Mouse (Mus musculus) gonadal fat pad, adult 2 months (tissue): ENCODE measurements around the gene Dicer1. TPM values are rescaled to one million over a fixed set of nuclear protein-coding genes. Genes with fewer than 3 reads are reported as not detected.
"Not testable (repeated sequence)": the region's sequence is repeated elsewhere in the genome, so short reads cannot be mapped to it uniquely, and the experiment has no call there.

Experiments
- DNase-seq: peaks from one replicate; pipeline ENCODE4 v3.0.0-alpha.2; 2012; ENCODE audit warnings: low read depth
- polyA plus RNA-seq: library from polyadenylated mRNA; depleted of rRNA; stranded (reverse); fragments of >200 nt; gene quantifications from 2 replicates; pipeline ENCODE4 v1.2.3, GENCODE M21; 2012

Dicer1 gene
- polyA plus RNA-seq, 1 experiment: 11.8 TPM

DNA sequence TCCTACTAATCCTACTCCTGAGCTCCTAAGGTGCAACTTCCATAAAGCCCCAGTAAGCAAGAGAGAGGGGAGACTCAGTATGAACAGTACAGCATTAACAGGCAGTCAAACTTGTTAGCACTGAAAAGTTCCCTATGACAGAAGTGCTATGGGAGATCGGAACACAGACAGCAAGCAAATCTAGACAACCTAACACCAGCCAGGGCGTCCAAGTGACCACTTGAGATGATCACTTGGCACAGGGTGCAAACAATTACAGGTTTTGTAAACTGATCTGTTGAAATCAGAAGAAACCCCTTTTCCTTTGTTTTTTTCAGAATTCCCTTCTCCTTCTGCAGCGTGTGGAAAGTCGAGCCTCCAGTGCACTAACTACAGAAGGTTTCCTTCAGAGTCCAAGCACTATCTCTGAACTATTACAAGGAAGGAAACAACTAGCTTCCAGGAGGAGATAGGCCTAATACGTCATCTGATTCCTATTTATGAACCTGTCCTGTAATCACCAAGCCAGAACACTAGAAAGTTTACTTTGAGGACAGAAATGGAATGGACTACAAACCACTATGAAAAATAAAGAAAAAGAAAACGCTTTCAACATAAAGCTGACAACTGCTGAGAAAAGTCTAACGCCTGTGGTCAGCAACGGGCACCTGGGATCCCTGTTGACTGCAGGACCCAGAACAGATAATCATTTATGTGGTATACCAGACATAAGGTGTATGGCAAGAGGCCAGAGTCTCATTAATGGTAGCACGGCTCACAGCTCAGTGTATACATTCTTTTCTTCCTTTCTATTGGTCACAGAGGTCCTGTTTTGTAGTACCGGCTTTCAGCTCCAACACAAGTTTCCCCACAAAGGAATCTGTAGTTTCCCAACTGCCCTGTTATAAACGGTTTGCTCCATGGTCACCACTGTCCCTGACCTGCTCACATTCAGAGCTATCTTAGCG, 10.6 kb downstream of the Dicer1 start:
- DNase-seq: no peak

DNA sequence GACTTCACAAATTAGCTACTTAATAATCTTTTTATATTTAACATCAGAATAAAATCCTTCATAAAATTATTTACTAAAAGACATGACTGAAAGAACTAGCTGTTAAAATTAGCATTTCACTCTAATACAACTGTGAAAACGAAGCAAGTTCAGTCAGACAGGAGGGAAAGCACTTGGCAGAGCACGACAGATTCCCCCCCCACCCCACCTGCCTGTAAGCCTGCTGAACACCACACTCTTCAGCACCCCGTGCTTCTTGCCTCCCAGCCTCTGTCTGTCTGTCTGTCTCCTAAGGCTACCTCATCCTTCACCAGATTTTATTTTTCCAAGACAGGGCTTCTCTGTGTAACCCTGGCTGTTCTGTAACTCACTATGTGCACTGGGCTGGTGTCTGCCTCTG, 12.8 kb downstream of the Dicer1 start:
- DNase-seq: no peak

DNA sequence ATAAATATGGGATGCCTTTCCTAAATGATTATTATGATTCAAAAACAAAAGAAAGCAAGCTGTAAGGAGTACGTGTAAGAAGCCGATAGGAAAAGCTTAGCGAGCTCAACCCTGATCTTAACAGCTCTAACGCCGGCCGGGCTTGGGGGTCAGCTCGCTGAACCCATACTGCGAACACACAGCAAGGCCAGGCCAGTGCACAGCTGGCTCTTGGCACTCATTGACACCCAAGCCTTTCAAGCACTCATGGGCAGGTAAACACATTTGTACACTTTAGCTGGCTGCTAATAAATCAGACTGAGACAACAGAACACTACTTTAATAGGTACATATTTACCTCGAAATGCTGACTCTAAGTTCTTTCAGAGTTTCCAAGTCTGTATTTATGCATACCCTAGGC, 13.3 kb downstream of the Dicer1 start:
- no peak for DNase-seq

DNA sequence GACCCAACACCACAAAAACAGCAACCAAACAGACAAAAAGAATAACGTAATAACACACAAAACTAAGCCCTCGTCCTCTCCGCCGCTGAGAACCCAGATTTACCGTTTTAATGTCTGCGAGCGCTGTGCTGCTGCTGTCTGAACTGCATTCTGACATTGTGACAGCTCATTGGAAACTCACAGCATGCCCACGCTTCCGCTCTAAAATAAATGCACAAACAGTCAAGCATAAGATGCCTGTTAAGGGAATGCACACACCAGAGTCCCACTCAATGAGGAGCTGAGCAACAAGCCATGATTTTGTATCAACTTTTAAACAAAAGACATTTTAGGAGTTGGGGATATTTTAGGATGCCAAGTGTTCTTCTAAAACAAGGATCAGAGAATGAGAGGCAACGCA, 14.1 kb downstream of the Dicer1 start:
- DNase-seq: no peak

DNA sequence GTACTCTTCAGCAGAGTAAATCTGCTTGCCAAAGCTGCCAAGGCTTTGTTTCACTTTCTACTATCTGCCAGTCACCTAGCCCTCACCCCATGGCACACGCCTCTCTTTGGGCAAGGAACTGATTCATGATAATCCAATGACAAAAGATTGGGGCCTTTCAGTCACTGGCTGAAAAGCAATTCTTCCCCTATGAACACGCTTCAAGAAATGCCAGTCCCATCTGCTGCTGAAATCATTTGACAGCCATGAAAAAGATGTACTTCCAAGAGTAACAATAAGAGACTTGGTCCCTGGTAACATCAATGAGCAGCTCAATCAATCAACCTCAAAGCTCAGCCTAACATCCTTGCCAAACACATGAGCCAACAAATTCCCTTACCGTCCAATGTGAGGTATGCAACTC, 15.8 kb downstream of the Dicer1 start:
- no peak for DNase-seq

DNA sequence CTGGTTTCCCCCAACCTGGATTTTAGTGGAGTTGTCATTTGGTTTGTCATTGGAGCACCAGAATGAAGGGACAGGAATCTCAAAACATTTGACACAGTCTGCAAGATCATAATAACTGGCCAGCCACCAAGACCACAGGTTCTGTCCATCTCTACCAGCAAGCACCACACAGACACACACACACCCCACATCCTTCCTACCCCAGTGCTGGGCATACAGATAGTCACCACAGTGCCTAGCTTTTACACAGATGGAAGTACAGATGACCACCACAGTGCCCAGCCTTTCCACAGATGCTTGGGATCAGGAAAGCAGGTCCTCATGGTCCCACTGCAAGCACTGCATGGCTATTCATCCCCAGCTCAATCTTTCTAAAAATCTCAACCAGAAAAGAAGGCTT, 18.6 kb downstream of the Dicer1 start:
- no peak for DNase-seq

DNA sequence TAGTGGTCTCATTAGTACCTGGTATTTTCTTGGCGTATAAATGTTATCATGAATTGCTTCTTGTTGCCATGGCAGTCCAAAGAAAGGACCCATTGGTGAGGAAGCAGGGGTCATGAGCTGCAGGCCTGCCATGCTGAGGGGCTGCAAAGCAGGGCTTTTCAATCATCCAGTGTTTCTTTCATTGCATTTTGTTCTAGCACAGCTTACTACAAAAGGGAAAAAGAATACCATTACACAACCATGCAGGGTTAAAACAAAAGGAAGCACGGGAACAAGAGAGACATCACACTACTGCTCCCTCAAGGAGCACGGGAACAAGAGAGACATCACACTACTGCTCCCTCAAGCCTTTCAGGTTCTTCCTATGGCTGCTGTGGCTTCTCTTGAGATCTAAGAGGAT, 20.0 kb downstream of the Dicer1 start:
- DNase-seq: no peak

DNA sequence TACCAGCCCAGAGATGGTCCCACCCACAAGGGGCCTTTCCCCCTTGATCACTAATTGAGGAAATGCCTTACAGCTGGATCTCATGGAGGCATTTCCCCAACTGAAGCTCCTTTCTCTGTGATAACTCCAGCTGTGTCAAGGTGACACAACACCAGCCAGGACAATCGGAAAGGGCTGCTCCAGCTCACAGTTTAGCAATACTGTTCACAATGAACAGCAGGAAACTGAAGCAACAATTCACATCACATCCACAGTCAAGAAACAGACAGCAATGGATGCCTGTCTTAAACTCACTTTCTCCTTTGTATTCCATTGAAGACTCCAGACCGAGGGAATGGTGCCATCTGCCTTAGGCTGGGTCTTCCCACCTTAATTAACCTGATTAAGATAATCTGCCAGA, 25.3 kb downstream of the Dicer1 start:
- DNase-seq: not testable (repeated sequence)

DNA sequence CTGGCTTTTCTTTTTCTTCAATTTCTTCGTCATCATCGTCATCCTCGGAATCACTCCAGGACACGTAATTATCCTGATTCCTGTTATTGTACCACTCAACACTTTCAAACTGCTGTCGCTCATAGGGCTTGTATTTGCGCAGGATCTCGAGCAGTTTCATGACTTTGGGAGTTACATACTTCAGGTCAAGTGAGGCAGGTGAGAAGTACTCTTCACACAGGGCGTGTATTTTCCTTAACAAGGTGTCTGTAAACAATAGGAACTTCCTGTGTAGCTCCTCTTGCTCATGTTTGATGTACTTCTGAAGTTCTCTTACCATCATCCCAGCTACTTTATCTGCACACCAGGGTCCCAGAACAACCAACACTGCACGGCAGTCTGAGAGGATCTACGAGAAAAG, 29.7 kb downstream of the Dicer1 start:
- DNase-seq: no peak

DNA sequence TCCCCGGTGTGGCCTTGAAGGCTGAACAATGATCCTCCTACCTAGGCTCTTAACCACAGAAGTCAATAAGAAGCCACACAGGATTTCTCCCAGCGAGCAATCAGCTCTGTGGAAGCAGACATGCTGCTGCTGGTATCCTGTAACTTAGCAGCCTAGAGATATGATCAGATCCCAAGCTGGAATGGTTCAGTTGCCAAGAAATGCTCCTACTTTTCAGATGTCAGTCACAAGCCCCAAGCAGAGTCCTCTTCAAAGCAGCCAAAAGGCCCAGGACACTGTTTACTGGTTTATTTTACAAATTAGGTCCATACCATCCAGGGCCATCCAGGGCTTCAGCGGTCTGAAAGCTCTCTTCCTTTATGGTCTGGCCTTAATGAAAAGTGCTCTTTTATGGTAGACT, 30.7 kb downstream of the Dicer1 start:
- DNase-seq: no peak

DNA sequence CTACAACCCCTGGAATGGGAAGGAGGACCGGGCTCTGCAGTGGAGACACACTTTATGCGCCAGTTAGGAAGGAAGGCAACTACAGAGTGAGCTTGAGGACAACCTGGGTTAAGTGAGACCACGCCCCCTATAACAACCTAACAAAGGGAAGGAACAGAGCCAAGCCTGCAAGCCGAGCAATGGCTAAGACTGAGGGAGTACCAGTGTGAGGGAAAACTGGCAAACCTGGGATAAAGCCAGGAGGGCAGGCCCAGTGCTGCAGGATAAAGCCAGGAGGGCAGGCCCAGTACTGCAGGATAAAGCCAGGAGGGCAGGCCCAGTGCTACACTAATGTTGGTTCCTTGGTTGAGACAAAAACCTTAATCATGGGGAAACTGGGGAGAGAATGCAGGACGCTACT, 32.8 kb downstream of the Dicer1 start:
- no peak for DNase-seq

DNA sequence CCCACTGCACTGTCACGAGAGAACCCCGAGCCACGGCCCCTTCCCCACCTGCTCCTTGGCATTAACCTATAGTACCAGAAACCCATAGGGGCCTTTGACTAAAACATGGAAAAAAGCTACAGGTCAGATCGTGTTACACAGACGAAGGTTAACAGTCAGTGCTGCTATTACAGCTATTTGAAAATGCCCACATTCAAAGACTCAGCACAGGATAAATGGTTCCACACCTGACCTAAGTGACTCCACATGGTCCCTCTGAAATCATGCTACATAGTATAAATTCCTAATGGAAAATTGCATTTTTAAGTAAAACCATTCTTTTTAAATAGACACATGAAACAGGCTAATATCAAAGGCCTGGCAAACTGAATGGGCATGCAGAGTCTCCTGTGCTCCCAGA, 35.3 kb downstream of the Dicer1 start:
- DNase-seq: no peak

DNA sequence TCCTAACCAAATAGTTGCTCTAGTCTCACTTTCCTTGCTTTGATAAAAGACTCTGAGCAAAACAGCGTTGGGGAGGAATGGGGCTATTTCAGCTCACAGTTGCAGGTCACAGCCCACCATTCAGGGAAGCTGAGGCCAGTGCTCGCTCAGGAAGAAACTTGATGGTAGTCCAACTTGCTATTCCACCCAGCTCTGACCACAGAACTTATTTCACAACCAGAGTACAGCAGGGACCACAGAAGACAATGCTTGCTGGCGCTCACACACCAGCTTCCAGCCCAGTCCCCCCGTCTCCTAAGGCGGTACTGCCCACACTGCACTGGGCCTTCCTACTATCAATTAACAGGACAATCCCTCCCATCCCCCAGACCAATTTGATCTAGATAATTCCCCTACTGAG, 36.3 kb downstream of the Dicer1 start:
- no peak for DNase-seq

DNA sequence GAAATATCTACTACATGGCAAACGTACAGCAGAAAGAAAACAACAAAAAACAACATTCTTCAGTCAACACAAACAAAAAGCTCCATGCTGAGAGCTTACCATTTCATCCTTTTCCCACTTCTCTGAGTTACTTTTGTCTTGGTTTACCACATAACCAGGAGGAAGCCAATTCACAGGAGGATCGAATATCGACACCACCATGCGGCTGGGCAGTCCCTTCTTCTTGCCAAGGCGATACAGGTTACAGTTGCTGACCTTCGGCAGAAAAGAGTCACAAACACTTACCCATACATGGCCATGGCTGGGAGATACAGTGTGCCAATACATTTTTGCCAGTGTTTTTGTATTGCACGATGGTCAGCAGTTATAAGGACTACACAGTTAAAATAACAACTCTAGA, 51.5 kb downstream of the Dicer1 start:
- DNase-seq: no peak

DNA sequence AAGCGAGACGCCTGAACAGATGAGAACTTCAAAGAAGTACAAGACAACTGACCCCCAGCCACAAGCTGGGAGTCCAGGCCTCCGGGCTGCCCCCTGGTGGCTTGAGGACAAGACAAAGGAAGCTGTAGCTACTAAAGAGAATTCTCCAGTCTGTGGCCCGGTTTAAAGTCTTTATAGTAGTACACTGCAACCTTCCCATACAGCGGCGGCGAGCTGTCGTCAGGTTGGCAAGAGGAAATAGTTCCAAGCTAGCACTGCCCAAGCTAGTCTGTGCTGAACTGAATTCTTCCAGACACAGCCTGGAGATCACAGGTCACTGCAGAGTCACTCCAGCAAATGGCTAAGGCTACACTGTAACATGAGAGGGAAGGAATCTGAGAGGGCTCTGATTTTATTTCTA, 52.0 kb downstream of the Dicer1 start:
- DNase-seq: no peak

DNA sequence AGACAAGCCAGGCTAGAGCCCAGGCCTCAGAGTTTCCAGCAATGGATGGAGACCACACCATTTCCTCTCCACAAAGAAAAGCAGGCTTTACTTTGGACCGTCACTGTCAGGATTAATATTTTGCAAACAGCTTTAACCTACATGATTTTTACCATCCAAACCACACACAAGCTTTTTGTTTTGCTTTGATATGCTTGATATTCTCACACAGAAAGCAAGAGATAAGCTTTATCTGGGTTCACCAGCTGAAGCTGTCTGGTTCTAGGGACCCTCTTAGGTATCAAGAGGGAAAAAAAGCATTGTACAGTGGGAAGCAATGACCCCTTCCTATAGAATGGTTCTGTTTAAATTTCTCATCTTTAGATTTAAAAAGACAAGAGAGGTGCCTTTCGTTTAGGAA, 56.2 kb downstream of the Dicer1 start:
- DNase-seq: no peak

DNA sequence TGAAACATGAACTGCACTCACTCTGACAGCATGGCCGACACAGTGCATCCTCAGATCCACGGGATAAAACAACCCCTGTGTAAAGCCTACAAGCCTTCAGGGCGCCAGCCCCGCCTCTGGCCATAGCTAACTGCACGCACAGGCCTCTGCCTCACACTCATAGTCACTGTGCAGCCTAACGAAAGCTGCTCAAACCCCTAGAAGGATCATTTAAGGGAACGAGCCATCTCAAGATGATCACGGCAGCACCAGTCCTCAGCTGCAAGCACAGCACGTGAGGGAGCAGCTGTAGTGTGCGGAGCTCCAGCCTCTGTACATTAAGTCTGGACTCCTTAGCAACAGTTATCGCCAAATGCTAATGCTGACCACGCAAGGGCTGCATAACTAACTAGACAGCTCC, 58.9 kb downstream of the Dicer1 start:
- DNase-seq: no peak

DNA sequence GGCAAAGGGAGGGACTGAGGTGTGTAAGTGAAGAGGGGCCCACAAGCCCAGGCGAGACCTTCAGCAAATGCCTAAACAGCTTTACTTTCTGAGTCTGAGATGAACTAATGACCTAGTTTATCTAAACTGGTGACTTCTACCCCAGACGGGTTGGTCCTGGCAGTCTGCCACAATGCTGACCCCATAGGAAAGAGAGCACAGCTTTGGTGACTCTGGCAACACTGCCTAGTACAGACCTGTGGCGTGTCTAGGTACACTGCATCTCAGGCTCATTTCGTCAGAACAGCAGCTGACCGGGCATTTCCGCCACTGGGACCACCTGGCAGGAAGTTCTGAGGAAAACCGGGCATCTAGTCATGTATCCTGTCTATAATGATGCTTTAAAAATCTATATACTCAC, 61.3 kb downstream of the Dicer1 start:
- no peak for DNase-seq

DNA sequence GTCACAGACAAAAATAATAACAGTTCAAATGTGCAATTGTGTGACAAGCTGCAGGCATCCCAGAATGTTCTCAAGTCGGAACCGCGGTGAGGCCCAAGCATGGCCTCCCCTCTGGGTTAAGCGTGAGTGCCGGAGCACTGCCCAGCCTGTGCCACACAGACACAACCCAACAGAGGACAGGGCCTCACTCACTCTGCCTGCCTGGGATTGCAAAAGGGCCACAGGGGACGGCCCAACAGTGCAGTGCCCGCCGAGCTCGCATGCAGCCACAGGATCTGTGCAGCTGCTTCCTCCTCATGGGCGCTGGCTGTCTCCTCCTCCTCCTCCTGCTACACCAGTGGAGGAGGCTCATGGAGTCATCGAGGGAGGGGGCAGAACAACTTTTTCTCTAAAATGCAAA, 62.9 kb downstream of the Dicer1 start:
- no peak for DNase-seq

DNA sequence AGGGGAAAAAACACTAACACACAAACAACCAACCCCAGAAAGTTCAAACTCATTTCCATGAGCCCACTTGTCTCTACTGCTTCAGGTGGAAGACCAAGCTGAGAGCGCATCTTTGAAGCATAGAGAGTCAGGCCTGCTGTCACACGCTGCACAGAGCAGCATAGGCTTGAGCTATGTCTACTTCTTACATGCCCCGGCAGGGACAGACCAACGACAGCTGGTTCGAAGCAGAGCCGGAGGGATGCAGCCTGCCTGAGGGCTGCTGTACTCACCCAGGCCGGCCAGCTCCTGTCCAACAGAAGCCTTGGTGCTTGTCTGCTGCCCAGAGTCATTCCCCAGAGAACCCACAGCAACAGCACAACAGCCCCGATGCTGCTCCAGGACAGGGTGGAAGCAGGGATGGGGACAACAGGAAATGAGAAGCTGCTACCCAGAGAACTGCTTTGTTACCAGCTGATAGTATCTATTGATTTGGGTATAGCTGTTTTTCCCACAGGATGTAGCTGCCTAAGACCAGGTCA, 67.3 kb downstream of the Dicer1 start:
- no peak for DNase-seq

DNA sequence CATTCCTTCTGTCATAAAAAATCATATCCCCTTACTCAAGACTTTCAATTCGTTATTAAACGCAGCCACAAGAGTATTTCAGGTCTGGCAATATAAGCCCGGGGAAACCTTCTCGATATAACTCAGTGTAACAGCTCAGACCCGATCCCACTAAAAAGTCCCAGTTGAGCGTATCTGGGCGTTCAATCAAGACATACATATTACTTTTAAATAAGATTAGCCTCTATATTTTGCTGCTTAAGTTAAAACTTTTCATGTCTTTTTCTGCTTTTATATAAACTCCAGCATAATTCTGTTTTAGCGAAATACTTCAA, 72.0 kb downstream of the Dicer1 start:
- no peak for DNase-seq

DNA sequence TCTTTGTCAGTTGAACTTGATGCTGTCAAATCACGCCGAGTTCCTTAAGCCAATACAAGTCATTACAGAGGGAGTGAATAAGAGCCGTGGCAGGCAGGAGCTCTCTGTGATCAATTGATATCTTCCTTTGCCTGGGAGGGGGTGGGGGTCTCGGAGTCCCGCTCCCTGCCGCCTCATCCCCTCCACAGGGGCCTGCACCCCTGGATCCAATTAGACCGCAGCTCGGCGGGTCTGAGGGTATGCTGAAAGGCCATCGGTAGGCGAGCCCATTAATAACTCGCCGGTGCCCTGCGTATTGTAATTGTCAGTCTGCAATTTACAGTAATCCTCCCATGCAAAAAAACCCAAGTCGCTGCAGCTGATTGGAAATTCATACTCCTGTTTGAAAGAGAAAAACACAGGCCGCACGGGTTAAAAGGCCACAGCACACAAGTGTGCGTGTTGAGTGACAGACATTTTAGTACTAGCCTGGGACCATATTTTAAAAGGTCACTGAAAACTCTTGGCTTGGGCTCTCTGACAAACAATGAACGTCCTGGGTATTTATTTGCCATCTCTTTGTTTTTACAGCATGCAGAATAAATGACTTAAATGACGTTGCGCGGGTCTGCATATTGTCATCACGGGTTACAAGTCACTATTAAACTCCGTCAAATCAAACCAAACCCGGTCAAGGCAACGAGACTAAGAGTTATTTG, 72.5 kb downstream of the Dicer1 start:
- no peak for DNase-seq

DNA sequence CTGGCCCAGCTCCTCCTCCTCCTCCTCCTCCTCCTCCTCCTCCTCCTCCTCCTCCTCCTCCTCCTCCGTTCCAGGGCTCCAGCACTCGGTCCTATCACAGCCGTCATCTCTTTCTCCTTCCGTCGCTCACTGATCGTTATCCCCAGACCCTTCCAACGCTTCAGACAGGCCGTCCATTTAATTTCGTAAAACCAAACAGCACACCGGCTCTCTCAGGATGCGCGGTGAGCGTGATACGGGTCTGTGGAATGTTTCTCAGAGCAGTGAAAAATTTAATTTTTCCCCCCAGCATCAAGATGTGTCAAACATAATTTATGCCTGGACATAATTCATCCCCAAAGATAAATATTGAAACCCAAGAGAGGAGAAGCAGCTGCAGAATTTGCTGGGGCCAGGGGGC, 73.3 kb downstream of the Dicer1 start:
- DNase-seq: no peak
